Mouse (Mus musculus) heart, postnatal 10 days (tissue): ENCODE results near the gene Clasrp. TPM values are rescaled to one million over a fixed set of nuclear protein-coding genes. Genes with fewer than 3 reads are reported as not detected.

ENCODE experiments used
- DNase-seq, 2 experiments: peaks; one replicate each; pipeline ENCODE4 v3.0.0; 2021
- intact Hi-C: fragments of 180-260 bp; cut with DNase I; formaldehyde crosslinking; loops from one replicate; pipeline ENCODE4 v1.15.1; 2025
- total RNA-seq, 2 experiments: library from RNA; stranded (reverse); gene quantifications; 2 replicates each; pipeline ENCODE4 v1.2.3; 2021

Gene Clasrp
- total RNA-seq, 2 experiments from 2014 or later: 24.1 to 29.5 TPM

DNA sequence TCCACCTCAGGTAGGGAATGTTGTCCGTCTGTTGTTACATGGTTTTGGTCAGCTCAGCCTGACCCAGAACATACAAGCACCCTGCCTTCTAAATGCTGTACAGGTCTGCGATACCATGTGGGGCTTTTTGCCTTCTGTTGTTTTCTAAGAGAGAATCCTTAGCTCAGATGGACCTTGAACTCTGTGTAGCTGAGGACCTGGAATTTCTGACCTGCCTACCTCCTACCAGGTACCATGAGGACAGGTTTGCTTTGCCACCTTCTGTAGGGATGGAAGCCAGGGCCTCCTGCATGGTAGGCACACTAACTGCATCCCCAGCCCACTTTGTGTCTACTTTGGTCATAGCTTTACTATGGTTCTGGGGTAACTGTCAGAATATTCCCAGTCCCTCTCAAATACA, 38.5 kb downstream of the Clasrp start:
- intact Hi-C loops: no loop called here

DNA sequence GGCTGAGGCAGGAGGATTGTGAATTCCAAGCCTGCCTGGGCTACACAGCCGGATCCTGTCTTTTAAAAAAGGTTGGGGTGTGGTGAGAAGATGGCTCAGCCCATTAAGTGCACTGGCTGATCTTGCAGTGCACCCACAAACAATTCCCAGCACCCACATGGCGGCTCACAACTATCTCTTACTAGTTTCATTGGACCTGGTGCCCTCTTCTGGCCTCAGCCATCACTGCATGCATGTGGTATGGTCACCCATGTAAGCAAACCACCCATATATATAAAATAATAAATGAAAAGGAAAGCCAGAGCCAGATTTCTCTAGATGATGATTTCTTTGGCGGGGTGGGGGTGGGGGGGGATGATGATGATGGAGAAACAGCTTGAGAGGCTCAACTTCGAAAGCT, 39.8 kb downstream of the Clasrp start:
- no peak for DNase-seq
- intact Hi-C loops: no loop called here

More for the DNA sequence above, 38.5 kb downstream of the Clasrp start:
- no peak for DNase-seq

DNA sequence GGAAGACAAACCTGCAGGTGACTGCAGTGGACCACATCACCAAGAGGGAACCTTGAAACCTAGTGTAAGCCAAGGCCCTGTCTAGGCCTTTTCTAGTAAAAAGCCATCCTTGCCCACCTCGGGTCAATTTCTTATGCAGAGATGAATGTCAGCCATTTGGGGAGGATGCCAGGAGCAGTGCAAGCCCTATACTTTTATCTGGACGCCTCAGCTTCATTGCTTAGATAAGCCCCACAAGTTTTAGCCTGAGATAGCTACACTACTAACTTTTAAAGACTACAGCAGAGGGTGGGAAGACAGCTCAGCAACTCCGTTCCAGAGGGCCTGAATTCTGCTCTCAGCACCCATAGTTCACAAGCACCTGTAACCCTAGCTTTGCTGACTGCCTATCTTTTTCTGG, 40.4 kb downstream of the Clasrp start:
- intact Hi-C loops: no loop called here
- no peak for DNase-seq

DNA sequence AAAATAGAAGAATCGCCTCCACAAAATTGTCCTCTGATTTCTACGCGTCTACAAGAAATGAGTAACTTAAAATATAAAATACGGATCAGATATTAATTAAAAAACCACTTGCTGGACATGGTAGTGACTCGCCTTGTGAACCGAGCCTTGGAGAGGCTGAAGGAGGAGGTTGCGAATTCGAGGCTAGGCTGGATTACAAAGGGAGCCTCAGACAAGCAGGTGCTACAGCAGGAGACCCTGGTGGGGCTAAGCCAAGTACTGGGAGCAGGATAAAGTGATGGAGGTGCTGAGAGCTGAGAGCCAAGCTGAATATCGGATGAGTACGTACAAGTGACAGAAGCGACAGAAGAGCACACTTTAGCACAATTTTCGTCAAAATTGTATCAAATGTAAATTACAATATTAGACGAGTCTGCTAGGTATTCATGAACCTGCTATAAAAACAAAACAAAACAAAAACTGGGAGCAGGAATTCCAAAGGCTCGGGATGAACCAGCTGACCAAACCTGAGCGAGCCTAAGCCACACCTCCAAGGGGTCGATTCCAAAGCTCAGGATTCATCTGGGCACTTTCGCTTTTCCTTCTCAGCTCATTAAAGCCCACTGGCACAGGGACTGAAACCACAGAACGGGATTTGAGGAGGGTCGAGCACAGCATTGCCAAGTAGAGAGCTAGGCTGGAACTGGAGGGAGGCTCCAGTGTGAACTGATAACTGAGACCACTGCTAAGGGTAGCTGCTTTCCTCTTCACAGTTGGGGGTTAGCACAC, 41.5 kb downstream of the Clasrp start, which contains the start of gene Ppp1r37:
TSS of gene Ppp1r37 (minus strand) at position 434 of the 768 bp plus-strand sequence.
- DNase-seq: peak in 1 of 2 experiments; percentile 63
- intact Hi-C loops: no loop called here

DNA sequence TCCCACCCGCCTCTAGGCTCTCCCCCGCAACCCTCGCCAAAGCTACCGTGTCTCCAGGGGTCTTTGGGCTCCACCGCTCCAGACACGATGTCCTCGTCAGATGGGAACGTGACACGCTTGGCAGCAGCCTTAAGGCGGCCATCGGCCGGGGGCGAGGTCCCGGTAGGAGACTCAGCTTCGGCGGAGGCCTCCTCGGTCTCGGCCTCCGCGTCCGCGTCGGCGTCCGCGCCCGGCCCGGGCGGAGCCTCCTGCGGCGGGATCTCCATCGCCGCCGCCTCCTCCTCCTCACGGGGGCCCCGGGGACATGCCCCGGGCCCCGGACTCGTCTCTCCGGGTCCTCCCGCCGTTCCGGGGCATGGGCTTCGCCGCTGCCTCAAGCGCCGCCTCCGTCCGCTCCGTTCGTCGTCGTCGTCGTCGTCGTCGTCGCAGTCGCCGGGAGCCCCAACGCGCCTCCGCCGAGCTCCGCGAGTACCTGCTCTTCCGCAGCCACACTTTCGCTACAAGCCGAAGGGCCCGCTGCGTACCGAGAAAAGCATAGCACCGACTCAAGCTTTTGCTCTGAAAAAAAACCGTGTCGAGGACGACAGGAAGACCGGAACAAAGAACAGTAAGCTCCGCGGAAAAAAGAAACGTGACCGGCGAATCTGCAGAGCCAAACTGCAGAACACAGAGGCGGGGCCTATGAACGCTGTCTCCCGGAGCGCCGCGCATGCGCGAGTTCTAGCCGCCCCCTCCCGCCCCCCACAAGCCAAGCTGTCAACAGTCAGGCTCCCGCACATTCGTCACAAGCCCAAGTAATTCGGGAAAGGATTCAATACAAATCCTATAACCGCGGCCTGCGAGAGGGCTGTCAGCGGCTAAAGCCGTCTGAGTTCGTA, 42.3 kb downstream of the Clasrp start:
- DNase-seq: peak; percentile 92 to 94
- intact Hi-C loops: no loop called here

DNA sequence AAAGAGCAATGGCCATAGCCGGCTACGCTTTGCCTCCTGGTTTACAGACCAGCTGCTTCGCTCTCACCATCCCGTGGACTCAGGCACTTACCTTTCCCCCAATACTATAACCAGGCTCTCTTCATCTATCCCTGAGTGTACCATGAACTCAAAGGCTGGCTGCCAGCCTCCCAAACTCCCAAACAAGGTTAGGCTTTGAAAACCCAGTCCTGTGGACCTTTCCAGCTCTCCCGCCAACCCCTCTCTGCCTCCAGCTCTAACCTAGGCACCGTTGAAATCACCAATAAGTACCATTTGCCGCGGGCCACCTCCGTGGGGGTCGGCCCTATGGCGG, 42.9 kb downstream of the Clasrp start:
- DNase-seq: peak in 1 of 2 experiments; percentile 22
- intact Hi-C loops: no loop called here

DNA sequence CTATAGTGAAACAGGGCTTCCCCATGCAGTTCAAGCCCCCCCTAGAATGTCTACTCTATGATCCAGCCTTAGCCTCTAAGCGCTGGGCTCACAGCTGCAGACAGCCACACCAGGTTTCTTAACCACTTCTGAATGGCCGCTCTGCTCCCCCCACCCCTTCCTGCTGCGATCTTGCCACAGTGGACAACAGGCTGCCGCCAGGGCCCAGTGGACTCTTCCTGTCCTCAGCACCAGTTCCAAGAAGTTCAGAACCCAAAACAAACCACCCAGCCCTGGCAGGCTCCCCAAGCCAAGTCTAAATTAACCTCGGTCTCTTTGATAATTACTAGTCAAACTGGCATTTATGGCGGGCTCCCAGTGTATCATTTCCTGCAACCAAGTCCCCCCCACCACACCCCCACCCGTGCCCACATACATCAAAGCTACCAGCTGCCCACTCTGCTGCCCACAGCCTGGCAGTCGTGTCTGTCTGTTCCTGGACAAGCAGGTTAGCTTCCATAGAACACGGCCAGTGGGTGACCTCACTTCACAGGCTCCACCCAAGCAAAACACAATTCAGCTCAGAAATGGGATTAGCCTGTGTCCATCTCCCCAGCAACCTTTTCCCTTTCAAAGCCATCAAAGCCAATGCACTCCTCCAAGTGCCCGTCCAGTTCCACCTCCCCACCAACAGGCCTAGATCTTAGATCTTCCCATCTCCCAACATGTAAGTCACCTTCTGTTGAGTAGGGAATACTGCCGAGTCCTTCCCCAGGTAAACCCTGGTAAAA, 43.6 kb downstream of the Clasrp start:
- intact Hi-C loops: no loop called here
- peak; percentile 17 to 31 for DNase-seq

DNA sequence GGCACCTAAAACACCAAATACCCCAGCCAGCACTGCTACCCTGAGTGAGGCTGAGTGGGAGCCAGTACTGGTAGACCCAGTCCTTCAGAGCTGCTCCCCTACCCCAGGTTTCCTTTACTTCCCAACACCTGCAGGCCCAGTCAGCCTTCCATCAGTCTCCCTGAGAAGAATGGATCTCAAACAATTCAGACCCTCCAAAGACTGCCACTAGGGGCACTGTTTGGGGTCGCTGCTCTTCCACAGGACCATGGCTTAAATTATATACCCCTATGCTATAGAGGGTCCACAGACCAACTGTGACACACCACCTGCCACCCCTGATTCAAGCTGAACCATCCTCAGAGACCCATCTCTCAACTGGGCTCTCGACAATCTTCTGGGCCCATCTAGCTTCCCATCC, 45.3 kb downstream of the Clasrp start:
- intact Hi-C loops: no loop called here
- no peak for DNase-seq

DNA sequence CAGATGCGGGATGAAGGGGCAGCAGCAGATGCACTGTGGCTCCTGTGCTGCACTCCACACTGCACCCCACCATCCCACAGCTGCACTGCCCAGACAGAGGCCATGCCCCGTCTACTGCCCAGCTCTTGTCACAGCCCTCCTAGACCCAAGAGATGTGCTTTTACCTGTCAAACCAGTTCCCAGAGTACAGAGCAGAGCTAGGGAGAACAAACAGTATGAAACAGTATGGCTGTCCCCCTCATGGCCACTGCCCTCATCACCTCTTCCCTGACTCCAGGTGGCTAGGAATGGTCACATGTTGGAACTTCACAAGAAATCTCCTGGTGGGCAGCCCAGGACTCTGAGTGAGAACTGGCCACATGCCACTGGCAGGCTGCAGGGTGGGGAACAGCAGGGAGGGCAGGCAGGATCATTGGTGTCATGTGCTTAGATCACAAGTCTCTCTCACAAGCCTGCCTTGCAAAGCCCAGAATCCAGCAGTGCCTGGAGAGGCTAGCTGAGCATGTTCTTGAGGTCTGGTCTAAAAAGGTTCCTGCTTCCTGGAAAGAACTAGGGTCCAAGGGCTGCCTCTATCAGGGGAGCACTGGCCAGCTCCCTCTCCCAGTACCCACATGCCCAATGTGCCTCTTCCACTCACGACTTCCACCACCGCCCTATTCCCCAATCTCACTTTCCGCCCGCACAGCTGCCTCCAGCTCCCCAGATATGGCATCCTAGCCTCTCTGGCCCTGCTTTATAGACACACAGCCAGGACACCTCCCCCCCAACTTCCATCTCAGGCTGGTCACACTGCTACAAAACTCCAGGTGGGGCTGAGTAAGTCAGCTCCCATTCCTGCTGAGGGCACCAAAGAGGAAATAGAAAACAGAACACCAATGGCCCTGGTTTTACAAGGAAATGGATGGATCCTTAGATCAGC, 46.0 kb downstream of the Clasrp start:
- intact Hi-C loops: no loop called here
- peak; percentile 48 to 53 for DNase-seq

DNA sequence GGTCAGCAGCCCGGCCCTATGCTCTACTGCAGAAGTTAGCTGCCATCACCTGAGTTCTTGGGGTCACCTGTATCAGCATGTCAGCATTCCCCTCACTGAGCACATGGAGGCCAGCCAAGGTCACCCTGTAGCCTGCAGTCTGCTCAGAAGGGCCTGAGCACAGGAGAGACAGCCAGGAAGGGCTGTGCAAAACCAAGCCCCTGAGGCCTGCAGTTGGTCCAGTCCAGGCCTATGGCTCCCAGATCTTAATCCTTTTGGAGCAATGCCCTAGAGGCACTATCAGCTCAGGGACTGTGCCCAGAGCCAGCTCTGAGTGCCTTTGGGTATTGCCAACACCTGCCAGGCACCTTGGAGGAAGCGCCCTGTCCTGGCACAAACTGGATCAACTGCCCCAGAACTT, 47.2 kb downstream of the Clasrp start:
- DNase-seq: peak; percentile 22 to 26
- intact Hi-C loops: no loop called here

DNA sequence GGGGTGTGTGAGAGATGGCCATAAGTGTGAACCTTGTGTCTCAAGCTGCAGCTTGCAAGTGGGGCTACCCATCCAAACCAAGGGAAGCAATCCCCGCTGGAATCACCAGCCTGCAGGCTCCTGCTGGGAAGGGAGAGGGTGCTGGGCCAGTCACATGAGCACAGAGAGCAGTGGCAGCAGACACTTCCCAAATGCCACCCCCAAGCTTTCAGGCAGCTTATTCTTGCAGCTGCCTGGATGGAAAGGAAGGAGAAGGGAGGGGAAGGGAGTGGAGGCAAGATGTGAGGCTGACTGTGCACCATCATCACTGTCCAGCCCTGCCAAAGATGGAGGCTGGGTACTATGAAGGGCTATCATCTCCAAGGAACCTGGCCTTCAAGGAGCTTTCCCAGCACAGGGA, 50.1 kb downstream of the Clasrp start:
- intact Hi-C loops: no loop called here
- DNase-seq: no peak

DNA sequence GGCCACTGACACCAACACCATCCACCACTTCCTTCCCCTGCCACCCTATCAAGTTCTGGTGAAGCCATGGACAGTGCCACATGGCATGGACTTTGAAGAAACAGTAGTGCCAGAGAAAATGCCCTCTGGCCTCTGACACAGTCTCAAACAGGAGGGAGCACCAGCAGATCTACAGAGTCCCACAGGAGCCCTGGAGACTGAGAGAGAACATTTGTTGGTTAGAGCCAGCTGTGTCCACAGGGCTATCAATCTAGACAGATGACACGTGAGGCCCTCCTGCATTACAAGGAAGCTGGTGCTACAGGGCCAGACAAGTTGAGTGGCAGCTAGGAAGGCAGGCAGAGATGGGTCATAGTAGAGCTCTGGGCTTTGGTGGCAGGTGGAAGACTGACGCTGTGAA, 51.8 kb downstream of the Clasrp start:
- DNase-seq: no peak
- intact Hi-C loops: no loop called here

DNA sequence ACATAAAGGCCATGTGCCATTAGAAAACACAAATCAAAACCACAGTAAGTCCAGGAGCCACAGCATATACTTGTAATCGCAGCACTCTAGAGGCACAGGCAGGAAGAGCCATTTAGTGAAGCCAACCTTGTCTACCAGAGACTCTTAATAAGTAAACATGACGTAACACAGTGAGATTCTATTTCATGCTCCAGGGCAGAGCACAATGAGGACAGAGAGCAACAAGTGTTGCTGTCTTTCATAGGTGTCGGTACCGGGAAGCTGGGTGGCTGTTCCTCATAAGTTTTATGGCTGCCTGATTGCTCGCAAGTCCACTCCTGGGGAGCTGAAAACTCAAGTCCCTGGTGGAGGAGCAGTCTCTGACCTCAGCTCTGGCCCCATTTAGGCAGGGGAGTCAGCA, 52.7 kb downstream of the Clasrp start:
- no peak for DNase-seq

DNA sequence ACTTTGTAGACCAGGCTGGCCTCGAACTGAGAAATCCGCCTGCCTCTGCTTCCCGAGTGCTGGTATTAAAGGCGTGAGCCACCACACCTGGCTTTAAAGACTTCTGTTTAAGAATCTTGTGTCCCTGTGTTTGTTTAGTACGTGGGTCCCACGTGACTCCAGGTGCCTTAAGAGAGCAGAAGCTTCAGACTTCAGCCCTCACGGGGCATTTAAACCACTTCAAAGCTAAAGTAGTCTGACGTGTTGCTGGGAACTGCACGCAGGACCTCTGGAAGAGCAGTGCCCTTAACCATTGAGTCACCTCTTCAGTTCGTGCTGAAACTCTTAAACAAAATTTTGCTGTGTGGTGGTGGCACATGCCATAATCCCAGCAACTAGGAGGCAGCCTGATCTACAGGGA, 54.9 kb downstream of the Clasrp start:
- DNase-seq: no peak
- intact Hi-C loops: no loop called here

More for the DNA sequence above, 52.7 kb downstream of the Clasrp start:
- intact Hi-C loops: no loop called here

DNA sequence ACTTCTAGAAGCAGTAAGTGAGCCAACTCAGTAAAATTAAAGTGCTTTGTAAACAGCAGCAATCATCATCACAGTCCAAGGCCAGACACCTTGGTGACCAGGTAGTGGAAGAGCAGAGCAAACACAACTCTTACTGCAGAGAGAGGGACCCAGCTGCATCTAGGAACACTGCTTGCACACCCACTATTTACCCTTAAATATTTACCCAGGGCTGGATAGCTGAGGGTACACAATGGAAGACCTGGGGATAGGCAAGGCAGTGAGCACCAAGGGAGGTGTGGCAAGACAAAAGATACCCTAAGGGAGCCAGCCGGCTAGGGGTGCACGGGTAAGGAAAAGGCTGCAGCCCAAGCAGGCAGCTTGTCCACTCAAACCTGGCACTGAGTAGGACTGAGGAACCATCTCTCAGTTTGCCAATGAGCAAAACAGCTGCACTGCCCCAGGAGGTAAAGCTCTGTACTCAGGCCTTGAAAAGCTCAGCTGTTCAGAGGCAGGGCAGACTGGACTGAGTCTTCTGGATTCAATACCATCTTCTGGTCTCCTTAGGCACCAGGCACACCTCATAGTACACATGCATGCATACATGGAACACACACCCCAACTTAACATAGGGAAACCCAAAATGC, 56.8 kb downstream of the Clasrp start:
- intact Hi-C loops: no loop called here
- DNase-seq: no peak

DNA sequence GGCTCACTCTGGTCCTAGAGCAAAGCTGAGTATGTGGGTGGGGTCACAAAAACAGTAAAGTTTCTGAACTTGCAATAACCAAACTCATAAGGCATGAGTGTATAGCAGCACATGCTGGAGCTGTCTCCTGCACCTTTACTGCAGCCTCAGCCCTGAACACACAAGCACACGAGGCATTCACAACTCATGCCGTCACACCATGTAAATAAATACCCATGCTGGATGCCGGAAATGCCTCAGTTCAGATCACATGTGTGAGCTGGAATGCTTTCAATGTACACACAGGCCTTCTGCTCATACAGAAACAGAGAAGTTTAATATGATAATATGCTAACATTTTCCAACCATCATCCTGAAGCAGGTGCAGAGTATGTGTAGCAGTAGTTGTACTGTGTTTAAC, 58.3 kb downstream of the Clasrp start:
- DNase-seq: peak in 1 of 2 experiments; percentile 23
- intact Hi-C loops: no loop called here

DNA sequence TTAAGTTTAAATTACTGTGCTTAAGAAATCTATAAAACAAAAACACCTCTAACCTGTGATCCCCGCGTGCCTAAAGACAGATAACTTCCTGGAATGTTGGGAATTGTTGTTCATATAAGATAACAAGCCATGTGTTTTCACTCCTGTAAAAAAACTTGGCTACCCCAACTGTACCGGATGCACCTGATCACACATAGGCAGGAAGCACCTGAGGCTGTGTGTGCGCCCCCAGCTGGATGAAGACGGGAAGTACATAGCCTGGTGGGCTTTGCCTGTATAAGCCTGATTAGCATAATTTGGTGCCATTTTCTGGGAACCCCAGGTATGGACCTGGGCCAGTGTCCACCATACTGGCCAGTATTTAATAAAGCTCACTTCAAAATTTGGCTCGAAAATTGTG, 60.7 kb downstream of the Clasrp start:
- intact Hi-C loops: no loop called here
- peak; percentile 32 to 50 for DNase-seq

DNA sequence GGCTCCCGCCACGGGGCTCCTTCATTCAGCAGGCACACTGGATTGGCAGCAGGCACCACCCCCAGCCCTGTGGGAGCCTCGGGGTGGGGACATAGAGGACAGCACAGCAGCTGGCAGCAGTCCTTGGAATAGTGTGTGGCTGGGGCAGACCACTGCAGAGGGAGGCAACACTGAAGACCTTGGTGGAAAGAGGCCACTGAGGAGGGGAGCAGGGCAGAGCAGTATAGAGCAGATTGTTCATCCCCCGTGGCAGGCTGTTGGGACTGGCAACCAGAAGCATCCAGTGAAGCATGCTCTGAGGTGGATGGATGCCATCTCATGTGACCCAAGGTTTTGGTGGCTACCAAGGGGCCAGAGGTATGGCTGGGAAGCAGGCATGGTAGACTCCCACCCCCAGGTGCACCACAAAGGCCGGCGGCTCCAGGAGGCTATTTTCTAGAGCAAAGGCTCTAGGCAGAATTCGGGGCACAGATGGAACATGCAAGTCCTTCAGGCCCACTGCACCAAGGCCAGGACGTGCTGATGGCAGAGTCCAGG, 62.1 kb downstream of the Clasrp start:
- intact Hi-C loops: no loop called here
- peak; percentile 40 to 51 for DNase-seq

DNA sequence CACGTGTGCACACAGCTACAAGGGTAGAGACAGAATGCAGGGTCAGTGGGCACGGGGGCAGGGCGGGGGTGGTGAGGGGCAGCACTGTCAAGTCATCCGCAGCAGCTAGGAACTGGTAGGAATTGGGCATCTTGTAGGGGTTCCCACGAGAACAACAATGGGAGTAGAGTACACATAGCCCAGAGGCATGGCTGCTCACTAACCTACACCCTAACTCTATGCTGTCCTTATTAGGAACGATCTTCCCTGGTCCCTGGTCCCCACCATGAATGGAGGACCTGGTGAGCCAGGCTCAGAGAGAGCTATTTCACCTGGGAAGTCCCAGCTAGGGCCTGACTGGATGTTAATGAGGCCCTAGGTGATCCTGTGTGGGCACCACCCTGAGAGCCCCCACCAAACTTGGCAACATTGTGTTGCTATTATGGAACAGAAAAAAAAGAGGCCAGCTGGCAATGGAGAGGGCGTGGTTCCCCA, 62.6 kb downstream of the Clasrp start:
- intact Hi-C loops: no loop called here
- DNase-seq: no peak
